Mouse (Mus musculus): ENCODE data around the gene Trp53bp1.

GRCm38 (mm10) chr2:121228135-121228534 lies 43.1 kb downstream of the Trp53bp1 start:
- TF ChIP-seq CTCF (IDR thresholded peaks at IDR 0.05; ENCODE audit: borderline replicate concordance, extremely low read depth, insufficient read depth, insufficient read length) (no peak), POLR2A (IDR thresholded peaks at IDR 0.05; ENCODE audit: borderline replicate concordance, extremely low read depth, insufficient read depth, insufficient read length, poor library complexity, severe bottlenecking) (no peak)

Measured in brain, embryonic 14.5 days (tissue).